Mouse (Mus musculus): ENCODE measurements around the gene Ctsf. TPM values are rescaled to one million over a fixed set of nuclear protein-coding genes. Genes with fewer than 3 reads are reported as not detected.
A peak's percentile ranks its signal among the peaks of the same experiment; 100 is the strongest.
"Not testable (repeated sequence)": the region's sequence is repeated elsewhere in the genome, so short reads cannot be mapped to it uniquely, and the experiment has no call there.

Ctsf gene
- polyA plus RNA-seq, 1 experiment from 2014 or later, result 42.2 TPM

DNA sequence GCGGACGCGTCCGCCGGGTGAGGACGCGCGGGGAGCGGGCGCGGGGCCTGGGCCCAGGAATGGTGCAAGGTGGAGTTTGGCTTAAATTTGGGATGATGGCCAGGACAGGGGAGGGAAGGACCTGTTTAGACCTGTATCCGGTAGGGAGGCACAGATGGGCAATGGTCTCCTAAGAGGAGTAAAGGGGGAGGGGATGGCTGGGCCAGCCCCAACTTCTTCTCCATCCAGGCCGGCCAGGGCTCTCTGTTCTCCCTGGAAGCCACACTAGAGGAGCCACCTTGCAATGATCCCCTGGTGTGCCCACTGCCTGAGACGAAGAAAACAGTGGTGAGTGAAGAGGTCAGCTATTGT, 515 bp downstream of the Ctsf start:
- no peaks in the 10 kb centered on the region for H3K9me3 ChIP-seq
- H3K27me3 ChIP-seq (replicated peaks), result peaks cover 26% of the 10 kb centered on the region
- WGBS, result 3% methylated on average over 14 of the region's 14 CpGs
- no peak for ATAC-seq (ENCODE audit: extremely low read depth, insufficient number of reproducible peaks, low FRiP score, low TSS enrichment)
- H3K36me3 ChIP-seq, result 0 out of 2 replicates have a peak, but pooled peaks cover 9% of the 10 kb centered on the region
- peak overlapping the region; percentile 85 for H3K9ac ChIP-seq
- H3K4me3 ChIP-seq, result peak overlapping the region; percentile 67
- no peak overlapping the region for H3K27ac ChIP-seq (replicated peaks)
- H3K4me1 ChIP-seq, result peaks cover 17% of the 10 kb centered on the region
- H3K4me2 ChIP-seq, result peak overlapping the region; percentile 93

DNA sequence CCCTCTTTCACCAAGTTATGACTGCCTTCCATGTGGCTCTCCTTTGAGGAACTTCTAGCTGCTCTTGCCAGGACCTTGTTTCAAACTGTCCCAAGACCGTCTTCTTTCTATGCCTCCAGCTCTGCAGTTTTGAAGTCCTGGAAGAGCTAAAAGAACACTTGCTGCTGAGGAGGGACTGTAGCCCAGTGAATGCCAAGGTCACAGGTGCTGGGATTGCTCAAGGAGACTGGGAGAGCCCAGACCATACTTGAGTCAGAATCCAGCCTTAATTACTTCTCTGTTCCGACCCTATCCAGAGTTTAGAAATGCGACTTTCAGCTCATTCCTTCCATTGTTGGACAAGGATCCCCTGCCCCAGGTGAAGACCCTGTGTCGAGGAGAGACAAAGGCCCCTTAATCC, 1.0 kb downstream of the Ctsf start:
- H3K4me1 ChIP-seq, result peaks cover 17% of the 10 kb centered on the region
- 75% methylated on average over 4 of the region's 4 CpGs for WGBS

DNA sequence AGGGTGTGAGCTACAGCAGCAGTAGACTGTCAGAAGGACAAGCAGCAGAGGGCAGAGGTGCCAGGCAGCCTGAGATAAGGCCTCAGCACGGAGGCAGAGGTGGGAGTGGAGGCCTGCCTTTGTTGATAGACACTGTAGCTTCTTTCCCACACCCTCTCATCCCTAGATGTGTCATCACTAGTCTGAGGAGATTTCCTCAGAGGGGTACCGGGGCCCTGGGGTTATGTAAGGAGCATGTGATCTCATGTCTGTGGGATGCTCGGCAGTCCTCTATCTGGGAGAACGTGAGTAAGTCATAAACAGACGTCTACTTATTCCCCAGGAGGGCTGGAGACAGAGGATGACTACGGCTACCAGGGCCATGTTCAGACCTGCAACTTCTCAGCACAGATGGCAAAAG, 4.2 kb downstream of the Ctsf start:
- H3K9me3 ChIP-seq, result no peaks in the 10 kb centered on the region
- peaks cover 17% of the 10 kb centered on the region for H3K4me1 ChIP-seq
- WGBS, result 42% methylated on average over 6 of the region's 6 CpGs
- no peak overlapping the region; the same call in 1 of the 2 replicates for H3K9ac ChIP-seq
- peaks cover 24% of the 10 kb centered on the region for H3K27me3 ChIP-seq (replicated peaks)
- no peak overlapping the region for H3K27ac ChIP-seq (replicated peaks)
- 0 out of 2 replicates have a peak, but pooled peaks cover 10% of the 10 kb centered on the region for H3K36me3 ChIP-seq
- no peak; the same call in 1 of the 2 replicates for ATAC-seq (ENCODE audit: extremely low read depth, insufficient number of reproducible peaks, low FRiP score, low TSS enrichment)
- H3K4me2 ChIP-seq, result no peak overlapping the region
- H3K4me3 ChIP-seq, result no peak overlapping the region

More for the DNA sequence above, 1.0 kb downstream of the Ctsf start:
- H3K4me2 ChIP-seq, result peak overlapping the region; percentile 93
- H3K9me3 ChIP-seq, result no peaks in the 10 kb centered on the region
- H3K9ac ChIP-seq, result no peak overlapping the region
- peak overlapping the region; percentile 67; the same call in 1 of the 2 replicates for H3K4me3 ChIP-seq
- no peak overlapping the region for H3K27ac ChIP-seq (replicated peaks)
- 0 out of 2 replicates have a peak, but pooled peaks cover 10% of the 10 kb centered on the region for H3K36me3 ChIP-seq
- no peak for ATAC-seq (ENCODE audit: extremely low read depth, insufficient number of reproducible peaks, low FRiP score, low TSS enrichment)
- peaks cover 25% of the 10 kb centered on the region for H3K27me3 ChIP-seq (replicated peaks)

DNA sequence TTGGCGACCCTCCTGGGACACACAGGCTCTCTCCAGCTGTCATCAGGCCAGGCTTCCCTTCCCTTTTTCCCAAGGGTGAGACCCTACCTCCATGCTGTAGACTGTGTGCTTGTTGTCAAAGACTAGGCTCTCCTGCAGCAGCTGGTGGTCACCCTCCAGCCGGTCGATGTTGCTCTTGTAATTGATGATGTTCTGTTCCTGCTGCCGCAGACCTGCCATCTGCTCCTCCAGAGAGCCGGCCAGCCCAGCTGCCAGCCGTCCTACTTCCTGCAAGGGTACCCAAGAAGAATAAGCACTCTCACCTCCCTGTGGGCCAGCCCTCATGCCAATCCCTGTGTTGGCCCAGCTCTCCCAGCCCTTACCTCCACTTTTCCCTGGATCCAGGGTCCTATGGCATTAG, 8.1 kb downstream of the Ctsf start:
- no peak overlapping the region for H3K4me3 ChIP-seq
- WGBS, result 77% methylated on average over 6 of the region's 6 CpGs
- no peak for ATAC-seq (ENCODE audit: extremely low read depth, insufficient number of reproducible peaks, low FRiP score, low TSS enrichment)

DNA sequence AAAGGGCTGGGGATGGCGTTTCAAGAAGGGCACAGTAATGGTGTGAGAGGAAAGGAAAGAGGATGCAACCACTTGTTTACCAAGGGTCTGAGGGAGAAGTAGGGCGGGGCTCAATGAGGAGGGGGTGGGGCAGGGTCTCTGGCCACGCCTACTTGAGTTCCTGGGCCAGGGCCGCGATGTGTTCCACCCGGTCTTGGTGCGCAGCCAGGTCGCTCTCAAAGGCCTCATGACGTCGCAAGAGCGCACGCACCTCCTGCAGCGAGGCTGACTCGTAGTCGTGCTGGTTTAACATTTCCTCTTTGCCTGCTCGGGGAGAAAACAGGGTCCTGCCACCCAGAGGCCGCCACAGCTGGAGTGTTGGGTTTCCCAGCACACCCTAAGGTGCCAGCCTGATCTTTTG, 10.2 kb downstream of the Ctsf start:
- WGBS, result 9% methylated on average over 17 of the region's 17 CpGs
- Histone ChIP-seq H3K27ac (replicated peaks) (no peak overlapping the region), H3K4me1 (peaks cover 5% of the 10 kb centered on the region; the same call in 1 of the 2 replicates), H3K36me3 (0 out of 2 replicates have a peak, but pooled peaks cover 3% of the 10 kb centered on the region), H3K4me2 (peak overlapping the region; percentile 53), H3K4me3 (peak overlapping the region; percentile 18), H3K27me3 (replicated peaks) (peaks cover 49% of the 10 kb centered on the region), H3K9me3 (no peaks in the 10 kb centered on the region), H3K9ac (peak overlapping the region; percentile 24; the same call in 1 of the 2 replicates)
- ATAC-seq (ENCODE audit: extremely low read depth, insufficient number of reproducible peaks, low FRiP score, low TSS enrichment), result no peak

More for the DNA sequence above, 8.1 kb downstream of the Ctsf start:
- Histone ChIP-seq H3K9ac (no peak overlapping the region), H3K27ac (replicated peaks) (no peak overlapping the region), H3K9me3 (no peaks in the 10 kb centered on the region), H3K27me3 (replicated peaks) (peaks cover 40% of the 10 kb centered on the region), H3K4me1 (peaks cover 11% of the 10 kb centered on the region; the same call in 1 of the 2 replicates), H3K4me2 (no peak overlapping the region), H3K36me3 (0 out of 2 replicates have a peak, but pooled peaks cover 10% of the 10 kb centered on the region)

DNA sequence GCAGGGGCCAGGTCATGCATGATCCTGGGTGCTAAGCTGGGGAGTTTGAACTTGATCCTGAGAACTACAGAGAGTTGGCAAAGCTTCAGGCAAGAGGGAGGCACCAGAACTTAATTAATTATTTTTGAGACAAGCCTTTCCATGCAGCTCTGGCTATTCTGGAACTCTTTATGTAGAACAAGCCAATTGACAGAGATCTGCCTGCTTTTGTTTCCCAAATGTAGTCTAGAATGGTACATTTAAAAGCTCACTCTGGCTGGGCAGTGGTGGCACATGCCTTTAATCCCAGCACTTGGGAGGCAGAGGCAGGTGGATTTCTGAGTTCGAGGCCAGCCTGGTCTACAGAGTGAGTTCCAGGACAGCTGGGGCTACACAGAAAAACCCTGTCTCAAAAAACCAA, 19.7 kb downstream of the Ctsf start:
- peaks cover 17% of the 10 kb centered on the region for H3K4me1 ChIP-seq
- WGBS, result 68% methylated on average over 1 of the region's 1 CpGs
- not testable (repeated sequence) for ATAC-seq (ENCODE audit: extremely low read depth, insufficient number of reproducible peaks, low FRiP score, low TSS enrichment); H3K27ac ChIP-seq (replicated peaks); H3K36me3 ChIP-seq; H3K4me3 ChIP-seq; H3K9ac ChIP-seq; H3K9me3 ChIP-seq; H3K4me2 ChIP-seq
- H3K27me3 ChIP-seq (replicated peaks), result peaks cover 13% of the 10 kb centered on the region

DNA sequence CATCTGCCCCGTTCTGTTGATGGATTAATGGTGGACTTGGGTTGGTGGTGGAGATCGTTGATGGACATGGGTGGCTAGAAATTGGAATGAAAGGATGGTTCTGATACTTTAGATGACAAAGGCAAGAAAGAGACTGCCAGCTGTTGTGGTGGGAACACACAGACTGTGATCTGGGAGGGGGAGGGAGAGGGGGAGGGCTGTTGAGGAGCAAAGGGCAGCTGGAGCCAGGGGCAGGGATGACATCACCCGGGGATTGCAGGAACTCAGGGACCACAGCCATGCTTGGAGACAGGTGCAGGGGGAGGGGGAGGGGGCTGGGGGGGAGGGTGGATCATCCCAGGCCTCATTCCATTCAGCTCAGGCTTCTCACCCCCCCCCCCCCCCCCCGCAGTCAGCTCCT, 21.3 kb downstream of the Ctsf start:
- Histone ChIP-seq H3K4me3 (no peak overlapping the region), H3K9ac (no peak overlapping the region), H3K27ac (replicated peaks) (no peak overlapping the region), H3K4me2 (no peak overlapping the region), H3K9me3 (no peaks in the 10 kb centered on the region), H3K4me1 (peaks cover 17% of the 10 kb centered on the region), H3K27me3 (replicated peaks) (peaks cover 13% of the 10 kb centered on the region), H3K36me3 (no peaks in the 10 kb centered on the region)
- ATAC-seq (ENCODE audit: extremely low read depth, insufficient number of reproducible peaks, low FRiP score, low TSS enrichment), result no peak
- 55% methylated on average over 3 of the region's 4 CpGs for WGBS

DNA sequence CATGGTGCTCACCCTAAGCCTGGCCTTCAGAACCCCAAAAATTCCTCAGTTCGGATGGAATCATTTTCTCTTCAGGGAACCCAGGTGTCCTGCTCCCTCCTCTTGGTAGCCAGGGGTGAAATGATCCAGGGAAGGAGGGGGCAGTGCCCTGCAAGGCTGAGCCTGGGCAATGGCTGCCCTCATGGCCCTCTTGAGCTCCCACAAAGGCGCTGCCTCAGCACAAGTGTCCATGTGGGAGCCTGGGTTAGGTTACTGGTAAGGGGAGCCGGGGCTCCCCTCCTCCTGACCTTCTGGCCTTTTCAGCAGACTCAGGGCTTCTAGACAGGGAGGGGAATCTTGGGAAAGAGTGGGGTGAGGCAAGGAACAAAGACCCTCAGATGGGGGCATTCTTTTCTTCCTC, 21.8 kb downstream of the Ctsf start:
- H3K27me3 ChIP-seq (replicated peaks), result peaks cover 13% of the 10 kb centered on the region
- no peak overlapping the region for H3K4me2 ChIP-seq
- H3K9ac ChIP-seq, result no peak overlapping the region
- WGBS, result 65% methylated on average over 3 of the region's 3 CpGs
- H3K4me1 ChIP-seq, result peaks cover 17% of the 10 kb centered on the region
- no peak overlapping the region for H3K4me3 ChIP-seq
- H3K36me3 ChIP-seq, result no peaks in the 10 kb centered on the region
- no peak overlapping the region for H3K27ac ChIP-seq (replicated peaks)
- ATAC-seq (ENCODE audit: extremely low read depth, insufficient number of reproducible peaks, low FRiP score, low TSS enrichment), result no peak
- no peaks in the 10 kb centered on the region for H3K9me3 ChIP-seq

DNA sequence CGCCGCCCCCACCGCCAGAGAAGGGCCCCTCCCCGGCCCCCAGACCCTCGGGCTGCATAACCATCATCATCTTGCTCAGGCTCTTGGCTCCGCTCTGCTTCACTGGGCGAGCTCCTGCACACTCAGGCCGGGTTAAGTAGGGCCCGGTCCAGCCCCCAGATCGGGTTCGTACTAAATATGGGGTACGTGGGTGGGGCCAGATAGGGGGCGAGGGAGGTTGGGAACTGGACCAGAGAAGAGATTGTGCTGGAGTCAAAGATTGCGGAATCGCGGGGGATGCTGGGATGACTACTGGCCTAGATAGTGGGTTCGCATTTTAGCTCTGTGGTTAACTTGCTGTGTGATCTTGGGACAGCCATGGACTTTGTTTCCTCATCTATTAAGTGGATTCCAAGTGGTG, 22.9 kb downstream of the Ctsf start, which contains the start of gene Actn3:
Gene Actn3 (minus strand): TSS at position 125 of the 400 bp plus-strand sequence.
- Histone ChIP-seq H3K4me1 (peaks cover 17% of the 10 kb centered on the region), H3K36me3 (no peaks in the 10 kb centered on the region), H3K27ac (replicated peaks) (peak within 1 kb of the TSS; percentile 70), H3K4me3 (peak within 1 kb of the TSS; percentile 93), H3K9me3 (no peaks in the 10 kb centered on the region), H3K27me3 (replicated peaks) (peaks cover 13% of the 10 kb centered on the region), H3K9ac (peak within 1 kb of the TSS; percentile 91), H3K4me2 (peak within 1 kb of the TSS; percentile 94)
- 1% methylated on average over 17 of the region's 17 CpGs for WGBS
- 0 out of 2 replicates have a peak, but pooled peaks have one; percentile 9 for ATAC-seq (ENCODE audit: extremely low read depth, insufficient number of reproducible peaks, low FRiP score, low TSS enrichment)

DNA sequence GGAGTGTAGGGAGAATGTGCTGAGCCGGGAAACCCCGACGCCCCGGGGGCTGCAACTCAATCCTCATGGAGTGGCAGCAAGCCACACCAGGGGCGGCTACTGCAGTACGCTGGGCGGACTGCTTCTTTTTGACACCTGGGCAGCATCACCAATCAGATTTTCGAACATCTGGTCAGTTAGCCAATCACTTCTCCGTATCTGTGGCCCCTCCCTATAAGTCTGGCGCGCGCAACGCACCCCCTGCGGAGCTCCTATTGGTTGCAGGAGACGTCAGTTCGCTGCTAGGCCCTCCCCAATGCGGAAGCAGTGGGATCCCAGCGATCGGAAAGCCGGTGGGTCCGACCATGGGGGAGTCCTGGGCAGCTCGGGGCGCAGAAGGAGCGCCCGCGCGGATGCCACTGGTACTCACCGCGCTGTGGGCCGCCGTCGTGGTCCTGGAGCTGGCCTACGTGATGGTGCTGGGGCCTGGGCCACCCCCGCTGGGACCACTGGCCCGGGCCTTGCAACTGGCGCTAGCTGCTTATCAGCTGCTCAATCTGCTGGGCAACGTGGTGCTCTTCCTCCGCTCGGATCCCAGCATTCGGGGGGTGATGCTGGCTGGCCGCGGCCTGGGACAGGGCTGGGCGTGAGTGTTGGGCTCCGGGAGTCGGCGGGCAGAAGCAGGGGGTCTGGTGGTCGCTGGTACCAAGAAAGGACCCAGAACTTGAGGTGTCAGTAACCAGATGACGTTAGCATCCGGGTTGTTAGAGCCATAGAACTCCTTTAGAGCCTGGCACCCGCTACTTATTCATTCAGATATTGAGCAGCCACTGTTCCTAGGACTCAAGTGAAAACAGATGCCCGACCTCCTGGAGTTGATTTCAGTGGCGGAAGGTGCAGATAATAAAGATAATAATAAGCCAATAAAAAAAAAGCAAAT, 23.7 kb downstream of the Ctsf start, which contains the start of gene Zdhhc24:
Gene Zdhhc24 (plus strand): TSS at position 264 of the 919 bp plus-strand sequence.
- Histone ChIP-seq H3K27ac (replicated peaks) (peak within 1 kb of the TSS; percentile 70), H3K4me1 (peaks cover 17% of the 10 kb centered on the region), H3K4me3 (peak within 1 kb of the TSS; percentile 93), H3K9ac (peak within 1 kb of the TSS; percentile 91), H3K36me3 (peaks cover 6% of the 10 kb centered on the region; the same call in 1 of the 2 replicates), H3K27me3 (replicated peaks) (peaks cover 13% of the 10 kb centered on the region), H3K9me3 (no peaks in the 10 kb centered on the region), H3K4me2 (peak within 1 kb of the TSS; percentile 94)
- ATAC-seq (ENCODE audit: extremely low read depth, insufficient number of reproducible peaks, low FRiP score, low TSS enrichment), result peak; percentile 91
- under 1% methylated on average over 52 of the region's 52 CpGs for WGBS

DNA sequence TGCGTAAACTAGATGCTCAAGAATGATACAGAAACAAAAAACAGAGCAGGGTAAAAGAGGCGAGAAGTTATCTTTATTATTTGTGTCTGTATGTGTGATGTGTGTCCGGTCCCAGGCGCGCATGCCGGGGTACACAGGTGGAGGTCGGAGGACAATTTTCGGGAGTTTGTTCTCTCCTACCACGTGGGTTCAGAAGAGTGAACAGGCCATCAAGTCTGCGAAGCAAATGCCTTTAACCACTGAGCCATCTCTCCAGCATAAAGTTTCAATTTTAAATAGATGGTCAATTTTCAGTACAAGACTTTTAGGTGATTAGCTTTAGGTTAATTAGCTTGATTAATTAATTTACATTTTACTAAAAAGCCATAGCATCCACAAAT, 24.4 kb downstream of the Ctsf start:
- no peak overlapping the region for H3K27ac ChIP-seq (replicated peaks)
- H3K9me3 ChIP-seq, result no peaks in the 10 kb centered on the region
- H3K36me3 ChIP-seq, result peaks cover 11% of the 10 kb centered on the region
- WGBS, result 58% methylated on average over 10 of the region's 10 CpGs
- peak overlapping the region; percentile 93 for H3K4me3 ChIP-seq
- H3K9ac ChIP-seq, result peak overlapping the region; percentile 91
- H3K4me1 ChIP-seq, result peaks cover 17% of the 10 kb centered on the region
- peaks cover 13% of the 10 kb centered on the region for H3K27me3 ChIP-seq (replicated peaks)
- ATAC-seq (ENCODE audit: extremely low read depth, insufficient number of reproducible peaks, low FRiP score, low TSS enrichment), result no peak
- H3K4me2 ChIP-seq, result peak overlapping the region; percentile 94

Data from heart, embryonic 13.5 days (tissue).